Mouse (Mus musculus) forebrain, embryonic 13.5 days (tissue): ENCODE data around the gene Slc4a3. TPM values are rescaled to one million over a fixed set of nuclear protein-coding genes. Genes with fewer than 3 reads are reported as not detected.

Experiments
- polyA plus RNA-seq: library from polyadenylated mRNA; unstranded; fragments of >200 nt; fragmentation: Nextera tagmentation; extraction: Ambion mirVana; gene quantifications from 2 replicates; pipeline ENCODE4 v1.2.1, GENCODE M21; 2015

Slc4a3 gene
- polyA plus RNA-seq, 1 experiment from 2014 or later: 20.9 TPM

Other genes with a start within 250 kb of the Slc4a3 start
- gene Dnpep, start 228.3 kb upstream of the Slc4a3 start, polyA plus RNA-seq: 140 and 142 TPM in 2 replicates
- gene Des, start 185.9 kb upstream of the Slc4a3 start, polyA plus RNA-seq: 0.81 and 1.1 TPM in 2 replicates
- gene Speg, start 171.0 kb upstream of the Slc4a3 start, polyA plus RNA-seq: 7.6 and 9.0 TPM in 2 replicates
- gene Gmppa, start 110.3 kb upstream of the Slc4a3 start, polyA plus RNA-seq: 53.7 and 62.7 TPM in 2 replicates
- gene Asic4, start 95.8 kb upstream of the Slc4a3 start, polyA plus RNA-seq: 4.0 and 5.4 TPM in 2 replicates
- gene Chpf, start 67.0 kb upstream of the Slc4a3 start, polyA plus RNA-seq: 16.9 and 18.6 TPM in 2 replicates
- gene Tmem198, start 66.7 kb upstream of the Slc4a3 start, polyA plus RNA-seq: 34.0 and 35.5 TPM in 2 replicates
- 15.5 and 17.2 TPM in 2 replicates for gene Obsl1, start 39.8 kb upstream of the Slc4a3 start, polyA plus RNA-seq
- 5.8 and 8.0 TPM in 2 replicates for gene Inha, start 39.2 kb upstream of the Slc4a3 start, polyA plus RNA-seq
- 16.3 and 19.4 TPM in 2 replicates for gene Stk11ip, start 24.7 kb upstream of the Slc4a3 start, polyA plus RNA-seq